Mouse (Mus musculus) forebrain, embryonic 11.5 days (tissue): ENCODE measurements around the gene Dyrk1a. TPM values are rescaled to one million over a fixed set of nuclear protein-coding genes. Genes with fewer than 3 reads are reported as not detected.

ENCODE experiments used
- ATAC-seq: fragments of 200-750 bp; cut with Nextera tagmentation; replicated peaks from 2 replicates; pipeline ENCODE4 v1.8.0; 2017; ENCODE audit warnings: moderate TSS enrichment; ENCODE audit not compliant: low FRiP score
- DNase-seq: peaks from one replicate; pipeline ENCODE4 v3.0.0-alpha.2; 2017; ENCODE audit warnings: low spot score
- H3K27ac ChIP-seq: fragments of 300-500 bp; sonication (generic); 2 replicates; pipeline ENCODE4 v1.5.1; 2014; ENCODE audit warnings: low read depth, low read length
- H3K27me3 ChIP-seq: fragments of 300-500 bp; sonication (generic); 2 replicates; pipeline ENCODE4 v1.6.1; 2014; ENCODE audit warnings: mild to moderate bottlenecking, low read length, mixed read lengths; ENCODE audit not compliant: control insufficient read depth, insufficient read depth
- H3K36me3 ChIP-seq: fragments of 300-500 bp; sonication (generic); 2 replicates; pipeline ENCODE4 v1.6.1; 2014; ENCODE audit warnings: mild to moderate bottlenecking, low read length, moderate library complexity, mixed read lengths; ENCODE audit not compliant: control insufficient read depth, insufficient read depth
- H3K4me1 ChIP-seq: fragments of 300-500 bp; sonication (generic); replicated peaks from 2 replicates; pipeline ENCODE4 v1.6.1; 2014; ENCODE audit warnings: low read length, mixed read lengths; ENCODE audit not compliant: control insufficient read depth, insufficient read depth
- H3K4me2 ChIP-seq: fragments of 300-500 bp; sonication (generic); 2 replicates; pipeline ENCODE4 v1.6.1; 2014; ENCODE audit warnings: low read depth, mild to moderate bottlenecking, low read length, moderate library complexity, mixed read lengths; ENCODE audit not compliant: severe bottlenecking
- H3K4me3 ChIP-seq: fragments of 300-500 bp; sonication (generic); 2 replicates; pipeline ENCODE4 v1.5.1; 2014; ENCODE audit warnings: low read depth, low read length
- H3K9ac ChIP-seq: fragments of 300-500 bp; sonication (generic); 2 replicates; pipeline ENCODE4 v1.6.1; 2014; ENCODE audit warnings: low read length
- H3K9me3 ChIP-seq: fragments of 300-500 bp; sonication (generic); 2 replicates; pipeline ENCODE4 v1.6.1; 2016; ENCODE audit warnings: low read length, mixed read lengths; ENCODE audit not compliant: control insufficient read depth
- WGBS: fragments of 180-500 bp; shearing (Covaris S2); extraction: QIAGEN DNeasy Blood & Tissue Kit; methylation state at CpG from one replicate; pipeline ENCODE4 v1.1.7; 2014; 5-methylcytosine and 5-hydroxymethylcytosine counted together
- polyA plus RNA-seq: library from polyadenylated mRNA; unstranded; fragments of >200 nt; fragmentation: Nextera tagmentation; extraction: Ambion mirVana; gene quantifications from 2 replicates; pipeline ENCODE4 v1.2.1, GENCODE M21; 2014

Gene Dyrk1a
- polyA plus RNA-seq, 1 experiment from 2014 or later: 12.0 TPM

GRCm38 (mm10) chr16:94575757-94576156 is 5.9 kb downstream of the Dyrk1a start:
- Histone ChIP-seq H3K36me3 (no peaks in the 10 kb centered on the region), H3K4me2 (no peak overlapping the region), H3K9ac (no peak overlapping the region), H3K4me1 (peaks cover 14% of the 10 kb centered on the region), H3K4me3 (no peak overlapping the region), H3K9me3 (no peaks in the 10 kb centered on the region), H3K27ac (no peak overlapping the region), H3K27me3 (no peaks in the 10 kb centered on the region)
- WGBS: 84% methylated on average over 5 of the region's 5 CpGs
- DNase-seq (no peak), ATAC-seq (no peak)

DNA sequence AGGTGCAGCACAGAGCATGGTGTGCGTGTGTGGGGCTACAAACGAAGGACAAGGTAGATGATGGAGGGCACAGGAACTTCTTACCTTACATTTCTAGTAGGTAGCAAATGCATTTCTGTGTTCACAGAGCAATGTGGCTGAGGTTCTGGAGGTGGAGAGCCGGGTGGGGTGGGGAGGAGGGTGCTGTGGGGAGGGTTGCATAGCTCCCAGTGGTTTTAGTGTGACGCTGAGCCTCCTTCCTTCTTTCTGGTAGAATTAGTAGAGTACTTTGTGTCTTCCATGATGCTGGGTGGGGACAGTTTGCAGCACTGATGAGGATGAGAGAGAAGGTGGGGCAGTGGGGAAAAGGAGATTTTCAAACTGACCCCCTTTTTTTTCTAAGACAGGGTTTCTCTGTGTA is 9.5 kb downstream of the Dyrk1a start:
- H3K4me3 ChIP-seq: no peak overlapping the region
- H3K4me1 ChIP-seq: peaks cover 8% of the 10 kb centered on the region
- no peak for DNase-seq
- H3K27me3 ChIP-seq: no peaks in the 10 kb centered on the region
- H3K4me2 ChIP-seq: no peak overlapping the region
- WGBS: 97% methylated on average over 4 of the region's 4 CpGs
- no peak overlapping the region for H3K27ac ChIP-seq
- no peaks in the 10 kb centered on the region for H3K9me3 ChIP-seq
- no peak overlapping the region for H3K9ac ChIP-seq
- no peak for ATAC-seq
- no peaks in the 10 kb centered on the region for H3K36me3 ChIP-seq

DNA sequence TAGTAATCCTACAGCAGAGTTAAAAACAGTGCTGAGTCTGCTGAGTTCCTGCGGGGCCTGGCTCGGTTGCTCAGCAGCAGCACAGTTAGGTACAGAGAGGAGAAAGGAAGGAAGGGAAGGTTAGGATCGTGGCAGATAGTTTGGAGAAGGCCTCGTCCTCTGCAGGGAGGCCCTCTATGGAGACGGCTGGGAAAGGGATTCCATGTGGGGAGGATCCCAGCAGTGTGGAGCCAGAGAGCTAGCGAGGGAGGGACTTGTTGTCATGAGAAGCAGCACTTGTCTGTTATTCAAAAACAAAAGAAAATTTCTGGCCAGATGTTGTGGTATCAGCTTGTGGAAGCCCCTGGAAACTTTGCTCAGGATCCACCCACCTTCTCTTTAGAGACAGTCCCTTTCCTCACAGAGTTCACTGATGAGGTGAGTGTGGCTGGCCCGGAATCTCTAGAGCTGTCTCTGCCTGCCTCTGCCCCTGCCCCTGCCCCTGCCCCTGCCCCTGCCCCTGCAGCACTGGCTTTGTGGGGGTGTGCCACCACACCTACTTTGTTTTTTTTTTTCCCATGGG is 11.1 kb downstream of the Dyrk1a start:
- WGBS: 48% methylated on average over 7 of the region's 7 CpGs
- Histone ChIP-seq H3K4me2 (no peak overlapping the region), H3K9me3 (no peaks in the 10 kb centered on the region), H3K27me3 (no peaks in the 10 kb centered on the region), H3K4me1 (peaks cover 3% of the 10 kb centered on the region; the same call in 1 of the 2 replicates), H3K4me3 (no peak overlapping the region), H3K27ac (no peak overlapping the region), H3K36me3 (no peaks in the 10 kb centered on the region), H3K9ac (no peak overlapping the region)
- DNase-seq: no peak
- ATAC-seq: no peak

- no peaks in the 10 kb centered on the region for H3K36me3 ChIP-seq
- H3K4me1 ChIP-seq: no peaks in the 10 kb centered on the region
- H3K9me3 ChIP-seq: no peaks in the 10 kb centered on the region
- 74% methylated on average over 7 of the region's 7 CpGs for WGBS
- DNase-seq (no peak), ATAC-seq (no peak)
- H3K27ac ChIP-seq: no peak overlapping the region
- no peak overlapping the region for H3K4me3 ChIP-seq
- H3K27me3 ChIP-seq: no peaks in the 10 kb centered on the region
- no peak overlapping the region for H3K4me2 ChIP-seq
- H3K9ac ChIP-seq: no peak overlapping the region
Observed at GRCm38 (mm10) chr16:94586349-94586990, 16.7 kb downstream of the Dyrk1a start.

GRCm38 (mm10) chr16:94587461-94587860 is 17.7 kb downstream of the Dyrk1a start:
- no peak for DNase-seq
- H3K4me3 ChIP-seq: no peak overlapping the region
- H3K9ac ChIP-seq: no peak overlapping the region
- no peaks in the 10 kb centered on the region for H3K27me3 ChIP-seq
- H3K4me2 ChIP-seq: no peak overlapping the region
- WGBS: 90% methylated on average over 4 of the region's 4 CpGs
- no peaks in the 10 kb centered on the region for H3K9me3 ChIP-seq
- no peaks in the 10 kb centered on the region for H3K4me1 ChIP-seq
- no peaks in the 10 kb centered on the region for H3K36me3 ChIP-seq
- ATAC-seq: no peak
- H3K27ac ChIP-seq: no peak overlapping the region

DNA sequence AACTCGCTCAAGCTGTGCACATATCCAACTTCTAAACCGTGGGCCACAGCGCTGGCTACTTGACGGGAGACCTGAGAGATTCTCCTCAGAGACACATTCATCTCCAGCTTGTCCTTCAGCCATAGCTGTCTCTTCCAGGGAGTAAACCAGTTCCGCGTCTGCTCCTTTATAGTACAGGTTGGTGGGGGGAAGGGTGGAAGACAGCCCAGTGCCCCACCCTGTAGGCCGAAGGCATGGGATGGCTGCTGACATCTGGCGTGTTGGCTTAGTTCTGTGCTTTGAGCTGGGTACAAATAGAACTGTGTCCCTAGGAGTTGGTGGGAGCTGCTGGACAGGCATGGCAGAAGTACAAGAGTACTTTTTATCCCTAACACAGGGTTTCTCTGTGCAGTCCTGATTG is 18.4 kb downstream of the Dyrk1a start:
- H3K9ac ChIP-seq: no peak overlapping the region
- no peaks in the 10 kb centered on the region for H3K36me3 ChIP-seq
- WGBS: 85% methylated on average over 8 of the region's 8 CpGs
- H3K27me3 ChIP-seq: no peaks in the 10 kb centered on the region
- H3K4me2 ChIP-seq: no peak overlapping the region
- ATAC-seq (no peak), DNase-seq (no peak)
- no peak overlapping the region for H3K4me3 ChIP-seq
- no peak overlapping the region for H3K27ac ChIP-seq
- H3K4me1 ChIP-seq: no peaks in the 10 kb centered on the region
- no peaks in the 10 kb centered on the region for H3K9me3 ChIP-seq

- Histone ChIP-seq H3K27me3 (no peaks in the 10 kb centered on the region), H3K4me3 (no peak overlapping the region), H3K9ac (no peak overlapping the region), H3K36me3 (no peaks in the 10 kb centered on the region), H3K4me2 (no peak overlapping the region), H3K4me1 (no peaks in the 10 kb centered on the region), H3K9me3 (no peaks in the 10 kb centered on the region), H3K27ac (no peak overlapping the region)
- no peak for ATAC-seq
- WGBS: 93% methylated on average over 6 of the region's 6 CpGs
- no peak for DNase-seq
Observed at GRCm38 (mm10) chr16:94588974-94589373, 19.2 kb downstream of the Dyrk1a start.

- Histone ChIP-seq H3K36me3 (no peaks in the 10 kb centered on the region), H3K4me1 (no peaks in the 10 kb centered on the region), H3K4me2 (no peak overlapping the region), H3K27me3 (no peaks in the 10 kb centered on the region), H3K4me3 (no peak overlapping the region), H3K9me3 (no peaks in the 10 kb centered on the region), H3K27ac (no peak overlapping the region), H3K9ac (no peak overlapping the region)
- WGBS: 100% methylated on average over 1 of the region's 1 CpGs
- ATAC-seq (no peak), DNase-seq (no peak)
Observed at GRCm38 (mm10) chr16:94589648-94590047, 19.8 kb downstream of the Dyrk1a start.

GRCm38 (mm10) chr16:94590214-94590613 is 20.4 kb downstream of the Dyrk1a start:
- ATAC-seq: no peak
- H3K4me1 ChIP-seq: no peaks in the 10 kb centered on the region
- H3K27ac ChIP-seq: no peak overlapping the region
- 76% methylated on average over 1 of the region's 1 CpGs for WGBS
- no peak overlapping the region for H3K4me3 ChIP-seq
- no peak overlapping the region for H3K9ac ChIP-seq
- H3K4me2 ChIP-seq: no peak overlapping the region
- no peak for DNase-seq
- no peaks in the 10 kb centered on the region for H3K9me3 ChIP-seq
- no peaks in the 10 kb centered on the region for H3K27me3 ChIP-seq
- H3K36me3 ChIP-seq: no peaks in the 10 kb centered on the region
